Mouse (Mus musculus) inflammation-experienced regulatory T-cells (primary cell): ENCODE measurements around the gene Gabpb2. TPM values are rescaled to one million over a fixed set of nuclear protein-coding genes. Genes with fewer than 3 reads are reported as not detected.

Source experiments
- polyA plus RNA-seq, 2 experiments: library from polyadenylated mRNA; unstranded; fragments of 100-300 nt; shearing (Covaris generic); gene quantifications; one replicate each; pipeline ENCODE4 v1.2.1; 2017

Gene Gabpb2
- 10 to 100 TPM; 22.9 to 29.6 TPM for polyA plus RNA-seq

GRCm38 (mm10) chr3:95217255-95218134 is at the start of gene Gabpb2:
Gene Gabpb2, minus strand, starts transcription at chr3:95217916.

GRCm38 (mm10) chr3:95250783-95251424 is 33.2 kb upstream of the Gabpb2 start, which contains the start of gene Bnipl:
Gene Bnipl, minus strand, starts transcription at chr3:95251193.

GRCm38 (mm10) chr3:95241498-95241897 is 23.8 kb upstream of the Gabpb2 start, which contains the start of gene Gm128:
Gene Gm128, minus strand, starts transcription at chr3:95241598.

GRCm38 (mm10) chr3:95231298-95232221 is 13.8 kb upstream of the Gabpb2 start, which contains the start of gene Mllt11:
Gene Mllt11, minus strand, starts transcription at chr3:95232171.

GRCm38 (mm10) chr3:95228148-95228893 is 10.6 kb upstream of the Gabpb2 start, which contains the start of gene Cdc42se1:
Gene Cdc42se1, plus strand, starts transcription at chr3:95228732.

GRCm38 (mm10) chr3:95159987-95160963 is 57.4 kb downstream of the Gabpb2 start, which contains the start of gene Sema6c:
Gene Sema6c, plus strand, starts transcription at chr3:95160457.

GRCm38 (mm10) chr3:95141952-95142616 is 75.6 kb downstream of the Gabpb2 start, which contains the start of gene Tnfaip8l2:
Gene Tnfaip8l2, minus strand, starts transcription at chr3:95142360.

GRCm38 (mm10) chr3:95133680-95134101 is 84.0 kb downstream of the Gabpb2 start, which contains the start of the genes Scnm1 and Lysmd1:
Gene Scnm1, minus strand, starts transcription at chr3:95134011.
Gene Lysmd1, plus strand, starts transcription at chr3:95134088.

Other genes starting within 250 kb of the Gabpb2 start
- gene Pi4kb, start 243.2 kb downstream of the Gabpb2 start, polyA plus RNA-seq, result 10 to 100 TPM; 13.5 to 17.2 TPM
- 10 to 100 TPM; 53.2 TPM for gene Zfp687, start 202.5 kb downstream of the Gabpb2 start, polyA plus RNA-seq
- gene Psmd4, start 175.3 kb downstream of the Gabpb2 start, polyA plus RNA-seq, result 100 to 1,000 TPM; 277 to 291 TPM
- gene Pip5k1a, start 111.0 kb downstream of the Gabpb2 start, polyA plus RNA-seq, result 10 to 100 TPM; 24.4 to 30.3 TPM
- gene Vps72, start 106.9 kb downstream of the Gabpb2 start, polyA plus RNA-seq, result 100 to 1,000 TPM; 113 to 128 TPM
- gene Tmod4, start 93.4 kb downstream of the Gabpb2 start, polyA plus RNA-seq, result 1 to 10 TPM; 2.7 to 6.6 TPM
- 100 to 1,000 TPM in 1 of 2 experiments, 10 to 100 TPM in 1; 67.0 to 102 TPM for gene Scnm1, start 83.9 kb downstream of the Gabpb2 start, polyA plus RNA-seq
- 10 to 100 TPM; 23.0 to 27.7 TPM for gene Lysmd1, start 83.8 kb downstream of the Gabpb2 start, polyA plus RNA-seq
- gene Tnfaip8l2, start 75.6 kb downstream of the Gabpb2 start, polyA plus RNA-seq, result 100 to 1,000 TPM; 214 to 231 TPM
- 1 to 10 TPM in 1 of 2 experiments, under 1 TPM in 1; 0.65 to 2.3 TPM for gene Sema6c, start 57.5 kb downstream of the Gabpb2 start, polyA plus RNA-seq
- 100 to 1,000 TPM; 332 to 495 TPM for gene Cdc42se1, start 10.8 kb upstream of the Gabpb2 start, polyA plus RNA-seq
- gene Mllt11, start 14.3 kb upstream of the Gabpb2 start, polyA plus RNA-seq, result 10 to 100 TPM in 1 of 2 experiments, 1 to 10 TPM in 1; 4.8 to 10.1 TPM
- gene Gm128, start 23.7 kb upstream of the Gabpb2 start, polyA plus RNA-seq, result 1 to 10 TPM in 1 of 2 experiments, under 1 TPM in 1; 0.71 to 2.3 TPM
- under 1 TPM; 0.20 to 0.34 TPM for gene Bnipl, start 33.3 kb upstream of the Gabpb2 start, polyA plus RNA-seq
- gene Mindy1, start 63.4 kb upstream of the Gabpb2 start, polyA plus RNA-seq, result 10 to 100 TPM; 24.4 to 31.9 TPM
- 1 to 10 TPM; 6.1 to 6.3 TPM for gene Prune1, start 64.2 kb upstream of the Gabpb2 start, polyA plus RNA-seq
- 1 to 10 TPM in 1 of 2 experiments, under 1 TPM in 1; 0.53 to 2.8 TPM for gene Anxa9, start 89.3 kb upstream of the Gabpb2 start, polyA plus RNA-seq
- gene Cers2, start 96.9 kb upstream of the Gabpb2 start, polyA plus RNA-seq, result 100 to 1,000 TPM; 222 to 295 TPM
- 10 to 100 TPM; 27.5 to 32.4 TPM for gene Setdb1, start 139.3 kb upstream of the Gabpb2 start, polyA plus RNA-seq
- gene 4930558C23Rik, start 184.9 kb upstream of the Gabpb2 start, polyA plus RNA-seq, result under 1 TPM in 1 of 2 experiments, not detected in 1; 0.80 TPM
- 10 to 100 TPM; 47.2 to 50.7 TPM for gene Arnt, start 216.5 kb upstream of the Gabpb2 start, polyA plus RNA-seq